Mouse (Mus musculus): Measurements from ENCODE around the gene Rictor. TPM values are rescaled to one million over a fixed set of nuclear protein-coding genes. Genes with fewer than 3 reads are reported as not detected.

The Rictor gene
- 10 to 100 TPM; 10.0 to 13.3 TPM for total RNA-seq (2021)
- long read RNA-seq, experiment 1, partial matches to known transcripts: 2 of 11 reads
- long read RNA-seq, experiment 1, other reads (novel, unspliced or antisense): 7 of 11 reads
- long read RNA-seq, experiment 2, full-length matches to known transcripts: 1 of 4 reads
- long read RNA-seq, experiment 2, partial matches to known transcripts: 0 of 4 reads
- long read RNA-seq, experiment 2, other reads (novel, unspliced or antisense): 3 of 4 reads

DNA sequence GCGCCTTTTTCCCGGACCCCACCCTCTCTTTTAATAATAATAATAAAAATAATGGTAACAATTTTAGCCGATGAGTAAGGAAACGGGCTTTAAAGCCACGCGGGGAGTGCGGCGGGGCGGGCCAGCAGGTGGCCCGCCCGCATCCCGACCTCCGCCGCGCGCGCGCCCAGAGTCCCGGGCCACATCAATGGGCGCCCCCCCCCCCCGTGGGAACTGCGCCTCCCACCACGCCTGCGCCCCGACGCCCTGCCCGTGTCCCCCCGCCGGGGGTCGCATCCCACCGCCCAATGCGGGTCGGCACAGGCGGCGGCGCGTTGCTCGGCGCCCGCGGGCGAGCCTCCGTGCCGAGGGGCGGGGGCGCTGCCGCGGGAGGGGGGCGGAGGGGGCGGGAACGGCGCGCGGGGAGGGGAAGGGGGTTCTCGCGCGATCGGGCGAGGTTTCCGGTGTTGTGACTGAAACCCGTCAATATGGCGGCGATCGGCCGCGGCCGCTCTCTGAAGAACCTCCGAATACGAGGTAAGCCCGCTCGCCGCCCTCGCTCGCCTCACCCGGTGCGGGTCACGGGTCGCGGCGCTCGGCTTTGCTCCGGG is at the start of gene Rictor:
TSS of gene Rictor (plus strand) at position 444 of the 590 bp plus-strand sequence.
- peak; percentile 83 for DNase-seq (ENCODE audit: low spot score)

DNA sequence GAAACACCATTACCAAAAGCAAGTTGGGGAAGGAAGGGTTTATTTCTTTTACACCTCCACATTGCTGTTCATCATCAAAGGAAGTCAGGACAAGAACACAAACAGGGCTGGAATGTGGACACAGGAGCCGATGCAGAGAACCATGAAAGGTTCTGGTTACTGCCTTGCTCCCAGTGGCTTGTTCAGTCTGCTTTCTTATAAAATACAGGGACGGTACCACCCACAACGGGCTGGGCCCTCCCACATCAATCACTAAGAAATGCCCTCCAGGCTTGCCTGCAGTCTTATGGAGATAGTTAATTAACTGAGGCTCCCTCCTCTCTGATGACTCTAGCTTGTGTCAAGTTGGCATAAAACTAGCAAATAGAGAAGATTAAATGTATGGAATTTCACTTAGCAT is 46.2 kb upstream of the Rictor start:
- DNase-seq (ENCODE audit: low spot score): no peak

DNA sequence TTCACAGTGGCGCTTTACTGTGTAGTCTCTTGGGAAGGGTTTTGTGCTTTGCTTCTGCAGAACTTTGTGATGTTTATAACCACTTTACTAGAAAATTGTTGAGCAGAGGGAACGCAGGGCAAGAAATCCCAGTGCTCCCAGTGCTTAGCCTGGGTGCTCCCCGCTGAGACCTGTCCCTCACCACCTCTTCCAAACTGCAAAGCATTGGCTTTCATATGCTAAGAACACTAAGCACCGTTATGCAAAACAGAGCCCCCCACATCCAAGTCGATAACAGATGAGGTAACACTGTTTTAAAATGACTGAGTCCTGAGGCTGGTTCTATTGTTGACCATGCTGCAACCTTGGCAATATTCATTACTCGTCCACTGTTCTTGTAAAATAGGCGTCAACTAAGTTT is 44.2 kb upstream of the Rictor start:
- DNase-seq (ENCODE audit: low spot score): no peak

DNA sequence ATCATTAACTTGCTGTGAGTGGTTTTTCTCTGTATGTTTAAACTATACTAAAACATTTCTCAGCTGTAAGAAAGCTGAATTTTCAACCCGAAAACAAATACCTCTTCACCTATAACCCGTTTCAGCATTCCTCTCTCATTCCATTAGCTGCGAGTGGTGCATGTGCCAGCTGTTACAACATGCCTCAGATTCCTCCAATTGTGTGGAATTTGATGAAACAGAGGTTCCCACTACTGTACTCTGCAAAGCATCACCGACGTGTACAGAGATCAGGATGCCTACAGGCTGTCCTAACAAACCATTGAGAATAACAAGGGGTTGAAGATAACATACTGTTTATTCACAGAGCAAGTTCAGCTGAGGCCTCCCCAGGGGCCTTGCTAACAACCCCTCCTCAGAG is 42.1 kb upstream of the Rictor start:
- no peak for DNase-seq (ENCODE audit: low spot score)

DNA sequence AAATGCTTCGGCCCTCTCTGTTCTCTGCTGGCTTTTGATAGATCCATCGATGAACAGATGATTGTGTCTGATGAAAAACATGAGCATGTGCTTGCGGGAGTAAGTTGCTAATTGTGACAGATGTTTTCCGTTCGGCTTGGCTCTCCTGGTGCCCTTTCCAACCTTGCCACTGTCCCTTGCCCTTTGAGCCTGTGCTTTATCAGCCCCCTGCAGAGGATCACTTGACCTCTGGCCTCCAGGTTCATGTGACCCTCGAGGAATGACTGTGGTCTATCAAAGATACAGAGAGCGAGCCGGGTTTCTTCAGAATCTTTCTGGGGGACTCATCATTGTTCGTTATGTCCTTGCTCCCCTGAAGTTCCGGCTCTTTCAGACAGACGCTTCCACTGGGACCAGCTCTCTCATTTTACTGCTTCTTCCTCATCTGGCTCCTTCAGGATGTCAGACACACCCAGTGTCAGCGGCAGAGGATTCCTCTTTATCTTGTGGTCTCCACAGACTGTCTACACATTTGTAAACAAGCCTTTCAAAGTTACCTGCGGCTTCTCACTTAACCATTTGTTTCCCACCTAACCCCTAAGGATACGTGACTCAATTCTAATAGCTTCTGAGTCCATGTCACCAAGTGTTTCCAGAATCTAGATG is 39.3 kb upstream of the Rictor start:
- DNase-seq (ENCODE audit: low spot score): no peak

DNA sequence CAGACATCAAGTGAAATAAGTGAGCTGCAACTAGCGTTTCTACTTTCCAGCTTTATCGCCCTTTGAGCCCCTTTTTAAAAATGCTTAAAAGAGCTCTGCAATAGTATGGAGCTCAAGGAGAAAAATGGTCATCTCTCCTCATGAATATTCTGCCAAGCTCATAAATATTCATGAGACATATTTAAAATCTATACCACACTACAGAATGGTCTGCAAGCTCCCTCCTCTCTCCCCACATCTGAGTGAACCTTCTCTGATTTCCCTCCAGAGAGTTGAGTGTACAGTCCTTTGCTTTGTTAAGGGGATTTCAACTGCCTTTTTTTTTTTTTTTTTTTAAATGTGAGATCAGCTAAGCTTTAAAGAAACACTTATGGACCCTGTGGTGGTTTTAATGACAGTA is 29.7 kb upstream of the Rictor start:
- no peak for DNase-seq (ENCODE audit: low spot score)

DNA sequence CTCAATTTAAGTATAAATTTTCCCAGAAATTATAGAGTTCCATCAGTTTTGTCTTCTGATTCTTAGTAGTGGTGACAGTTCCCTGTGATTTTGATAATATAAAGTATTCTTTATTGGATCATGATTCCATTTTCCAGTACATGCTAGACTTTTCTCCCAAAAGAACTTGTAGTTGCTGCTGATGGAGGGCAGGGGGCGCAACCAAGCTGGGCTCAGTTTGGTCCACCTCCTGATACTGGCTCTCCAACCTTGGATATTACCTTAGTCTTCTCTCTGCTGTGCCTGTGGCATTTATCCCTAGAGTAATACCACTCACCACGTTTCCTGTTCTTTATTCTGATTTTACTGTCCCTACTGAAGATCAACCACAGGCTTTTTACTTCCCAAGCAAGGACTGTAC is 6.0 kb upstream of the Rictor start:
- DNase-seq (ENCODE audit: low spot score): no peak

DNA sequence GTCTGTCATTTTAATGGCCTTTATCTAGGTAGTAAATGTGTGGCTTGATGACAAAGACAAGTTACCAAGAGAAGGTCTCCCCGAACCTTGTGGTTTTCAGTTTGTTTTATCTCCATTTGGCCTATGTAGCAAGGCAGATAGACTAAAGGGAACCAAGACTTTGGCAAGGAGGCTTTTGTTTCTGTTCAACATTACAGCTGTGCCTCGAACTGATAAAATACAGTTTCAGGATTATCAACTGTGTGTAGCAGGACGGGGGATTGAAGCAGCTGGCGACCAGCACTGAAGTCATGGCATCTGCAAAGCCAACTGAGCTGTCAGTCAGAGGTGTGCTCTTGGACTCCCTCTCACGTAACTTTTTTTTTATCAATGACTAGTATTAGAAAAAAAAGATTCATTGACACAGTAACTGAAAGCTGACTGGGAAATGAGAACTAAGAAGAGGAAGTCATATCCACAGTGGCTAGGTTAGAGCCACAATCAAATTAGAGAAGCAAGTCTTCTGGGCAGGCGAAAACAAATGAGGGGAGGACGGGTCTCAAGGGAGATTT is 2.8 kb upstream of the Rictor start:
- no peak for DNase-seq (ENCODE audit: low spot score)

DNA sequence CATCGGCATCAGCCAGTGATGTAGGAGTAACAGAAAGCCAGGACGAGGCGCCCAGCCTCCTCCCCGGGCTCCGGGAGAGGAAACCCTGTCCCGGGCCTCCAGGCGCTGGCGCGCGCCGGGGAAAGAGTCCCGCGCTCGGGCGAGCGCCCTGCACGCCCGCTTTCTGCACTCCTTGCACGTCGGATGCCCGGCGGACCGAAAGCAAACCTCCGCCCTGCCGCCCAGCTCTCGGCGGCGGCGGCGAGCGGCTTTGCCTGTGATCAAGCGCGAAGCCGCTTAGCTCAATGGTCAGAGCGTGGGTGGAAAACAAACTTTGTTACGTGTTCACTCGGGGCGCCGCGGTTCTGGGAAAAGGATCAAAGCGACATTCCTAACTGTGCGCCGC is 636 bp upstream of the Rictor start:
- peak; percentile 61 for DNase-seq (ENCODE audit: low spot score)

DNA sequence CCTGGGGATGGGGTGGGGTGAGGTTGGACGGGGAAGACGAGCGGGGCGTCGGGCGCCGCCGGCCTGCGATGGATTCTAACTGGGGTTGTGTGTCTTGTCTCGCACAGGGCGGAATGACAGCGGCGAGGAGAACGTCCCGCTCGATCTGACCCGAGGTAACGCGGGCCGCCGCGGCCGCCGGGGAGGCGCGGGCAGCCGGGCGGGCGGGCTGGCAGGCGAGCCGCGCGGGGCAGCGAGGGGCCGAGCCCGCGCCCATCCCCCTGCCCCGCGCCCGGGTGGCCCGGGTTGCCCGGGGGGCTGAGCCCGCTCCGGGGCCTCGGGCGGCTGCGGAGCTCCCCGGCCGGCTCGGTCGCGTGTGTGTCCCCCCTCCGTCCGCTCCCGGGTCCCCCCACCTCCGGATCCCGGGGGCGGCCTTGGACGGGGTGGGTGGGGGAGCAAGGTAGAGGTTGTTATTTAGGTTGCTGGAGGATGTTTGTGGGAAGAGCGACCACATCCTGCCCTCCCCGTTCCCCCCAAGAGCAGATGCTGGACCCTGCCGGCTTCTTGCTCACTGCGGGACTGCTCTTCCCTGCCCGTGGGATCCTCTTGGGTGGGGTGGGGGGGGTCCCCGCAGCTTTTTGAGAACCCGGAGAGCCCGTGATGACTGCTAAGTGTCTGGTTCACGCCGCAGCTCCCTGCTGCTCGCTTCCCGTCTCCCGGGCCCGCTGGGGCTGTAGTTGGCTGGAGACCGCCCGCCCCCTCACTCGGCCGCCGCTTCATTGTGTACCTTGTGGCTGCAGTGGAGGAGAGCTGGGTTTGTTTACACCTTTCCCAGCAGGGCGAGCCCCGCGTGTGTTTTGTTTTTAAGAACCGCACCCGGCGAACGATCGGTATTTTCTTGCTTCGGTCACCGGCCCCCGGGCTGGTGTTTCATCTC is 605 bp downstream of the Rictor start:
- DNase-seq (ENCODE audit: low spot score): no peak

DNA sequence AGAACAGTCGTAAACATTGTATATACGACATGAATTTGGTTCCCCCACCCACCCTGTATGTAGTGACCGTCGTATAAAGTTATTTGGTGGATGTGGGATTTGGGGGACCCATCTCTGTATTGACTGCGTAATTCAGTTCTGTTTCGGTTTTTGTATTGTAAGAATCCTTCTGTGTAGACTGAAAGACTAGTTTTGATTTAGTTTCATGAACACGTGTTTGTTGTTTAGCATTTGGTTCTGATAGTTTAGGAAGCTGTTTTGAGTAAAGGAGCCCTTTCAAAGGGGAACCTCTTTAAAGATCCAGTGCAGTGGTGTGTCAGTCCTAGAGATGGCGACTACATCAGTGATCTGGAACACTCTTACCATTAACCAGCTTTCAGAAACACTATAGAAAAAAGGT is 1.4 kb downstream of the Rictor start:
- no peak for DNase-seq (ENCODE audit: low spot score)

DNA sequence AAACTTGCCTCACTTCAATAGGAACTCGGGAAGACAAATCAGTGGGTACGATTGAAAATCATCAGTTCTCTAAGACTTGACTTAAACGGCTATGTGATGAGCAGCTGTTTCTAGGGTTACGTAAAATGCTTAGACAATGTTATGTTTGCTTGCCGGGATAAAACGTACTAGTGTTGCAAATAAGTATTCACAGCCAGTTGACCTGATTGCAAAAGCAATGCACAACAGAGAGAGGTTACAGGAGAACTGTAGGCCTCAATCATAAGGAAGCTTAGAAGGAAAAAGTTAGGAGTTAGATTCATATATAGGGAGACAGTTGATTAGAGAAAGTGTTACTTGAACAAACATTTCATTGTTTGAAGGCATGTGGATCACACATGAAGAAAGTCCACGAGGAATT is 2.2 kb downstream of the Rictor start:
- DNase-seq (ENCODE audit: low spot score): no peak

DNA sequence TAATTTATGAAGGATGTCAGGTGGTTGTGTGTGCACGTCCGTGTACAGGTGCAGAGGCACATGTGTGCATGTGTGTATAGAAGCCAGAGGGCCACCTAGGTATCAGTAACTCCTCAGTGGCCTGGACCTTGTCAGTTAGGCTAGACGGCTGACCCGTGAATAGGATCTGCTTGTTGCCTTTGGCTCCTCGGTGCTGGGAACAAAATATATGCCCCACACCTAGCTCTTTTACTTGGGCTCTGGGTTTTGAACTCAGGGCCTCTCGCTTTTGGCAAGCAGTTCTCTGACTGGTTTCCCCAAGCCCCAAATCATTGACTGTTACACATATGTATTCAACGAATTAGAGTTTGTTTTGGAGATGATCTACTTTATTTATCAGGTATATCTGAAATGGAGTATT is 3.0 kb downstream of the Rictor start:
- DNase-seq (ENCODE audit: low spot score): no peak

DNA sequence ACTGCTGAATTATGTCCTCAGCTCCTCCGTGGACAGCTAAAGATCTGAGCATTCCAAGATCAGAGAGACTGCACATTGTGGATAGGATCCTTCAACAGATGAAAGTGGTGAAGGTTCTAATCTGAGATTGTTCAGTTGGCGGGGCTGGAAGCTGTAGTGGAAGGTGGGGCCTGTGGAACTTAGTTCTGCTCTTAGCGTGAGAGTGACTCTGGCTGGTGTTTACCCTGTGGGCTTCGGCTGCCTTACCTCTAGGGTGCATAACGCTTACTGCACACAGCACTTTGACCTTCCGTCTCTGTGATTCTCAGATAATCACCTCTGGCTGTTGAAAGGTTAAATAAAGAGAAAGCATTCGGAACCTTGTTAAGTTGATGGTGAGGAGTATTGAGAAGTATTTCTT is 6.6 kb downstream of the Rictor start:
- DNase-seq (ENCODE audit: low spot score): no peak

DNA sequence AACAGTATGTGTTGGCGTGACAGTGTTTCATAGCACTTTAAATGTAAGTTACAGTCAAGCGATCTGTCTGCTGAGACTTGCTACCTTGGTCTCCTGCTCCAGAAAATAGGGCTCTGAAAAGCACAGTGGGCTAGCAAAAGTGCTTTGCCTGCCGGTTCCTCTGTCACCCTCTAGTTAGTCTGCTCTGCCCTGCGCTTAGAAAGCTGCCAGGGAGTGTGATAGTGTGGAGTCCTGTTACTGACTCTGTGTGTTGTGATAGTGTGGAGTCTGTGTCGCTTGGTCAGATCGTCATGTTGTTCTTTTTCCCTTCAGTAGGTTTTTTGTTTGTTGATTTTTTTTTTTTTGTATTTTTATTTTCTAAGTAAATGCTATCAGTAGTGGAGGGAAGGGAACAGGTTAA is 7.1 kb downstream of the Rictor start:
- DNase-seq (ENCODE audit: low spot score): no peak

DNA sequence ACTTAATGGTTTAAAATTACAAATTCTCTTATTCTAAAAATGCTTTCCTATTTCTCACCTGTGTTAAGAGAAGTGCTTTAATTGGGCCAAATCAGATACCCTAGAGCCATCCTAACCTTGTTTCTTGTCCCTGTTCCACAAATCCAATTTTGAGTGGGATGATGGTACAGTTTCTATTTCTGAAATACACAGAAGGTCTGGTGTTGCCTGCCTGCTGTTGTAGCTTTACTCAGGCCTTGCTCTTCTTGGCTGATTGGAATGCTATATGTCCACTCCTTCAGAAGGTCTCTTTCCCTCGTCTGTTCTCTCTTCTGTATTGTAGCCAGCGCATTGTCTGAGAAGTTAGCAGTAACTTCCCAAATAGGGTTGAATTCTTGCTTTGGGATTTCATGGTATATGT is 13.2 kb downstream of the Rictor start:
- no peak for DNase-seq (ENCODE audit: low spot score)

DNA sequence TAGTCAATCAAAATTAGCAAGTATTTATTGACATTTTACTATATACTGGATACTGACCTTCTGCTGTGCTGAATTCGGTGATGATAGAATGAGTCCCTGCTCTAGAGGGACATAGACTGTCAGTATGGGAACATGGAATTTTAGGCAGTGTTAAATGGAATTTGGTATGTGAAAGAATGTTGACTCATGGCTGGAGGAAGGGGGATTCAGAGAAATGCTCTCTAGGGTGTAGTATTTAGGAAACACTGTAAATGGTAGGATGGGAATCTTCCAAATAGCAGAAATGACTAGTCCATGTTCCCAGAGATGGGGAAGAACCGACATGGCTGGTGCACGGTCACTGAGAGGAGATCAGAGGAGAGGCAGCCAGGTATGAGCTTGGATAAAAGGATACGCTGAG is 13.6 kb downstream of the Rictor start:
- no peak for DNase-seq (ENCODE audit: low spot score)

DNA sequence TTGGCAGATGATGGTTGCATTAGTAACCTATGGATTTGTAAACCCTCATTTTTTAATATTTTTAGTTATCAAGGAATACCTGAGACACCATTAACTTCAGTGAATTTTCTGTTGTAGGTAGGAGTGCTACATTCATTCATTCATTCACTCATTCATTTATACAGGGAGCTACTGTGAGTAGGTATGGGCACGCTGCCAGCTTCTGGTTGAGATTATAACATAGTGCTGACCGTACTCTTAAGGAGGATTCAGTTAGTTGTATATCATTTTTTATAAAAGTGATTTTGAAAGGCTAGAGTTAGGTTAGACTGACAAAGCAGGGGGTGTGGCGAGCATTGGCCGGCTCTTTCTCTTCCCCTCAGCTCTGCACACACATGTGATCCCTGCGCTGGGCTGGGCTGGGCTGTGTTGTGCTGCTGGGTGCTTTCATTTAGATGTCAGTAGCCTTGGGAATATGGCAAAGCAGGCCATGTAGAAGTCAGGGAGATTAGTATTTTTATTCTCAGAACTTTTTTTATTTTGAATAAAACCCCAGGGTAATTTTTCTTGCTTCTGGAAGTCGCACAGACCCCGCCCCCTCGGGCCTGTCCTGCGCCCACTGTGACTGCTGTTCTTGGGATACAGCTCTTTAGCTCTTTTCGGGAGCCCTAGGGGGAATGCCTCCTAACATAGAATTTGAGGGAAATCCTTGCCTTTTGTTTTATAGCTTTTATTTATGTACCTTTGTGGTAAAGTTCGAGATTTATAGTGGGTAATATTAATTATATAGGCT is 14.4 kb downstream of the Rictor start:
- DNase-seq (ENCODE audit: low spot score): no peak

DNA sequence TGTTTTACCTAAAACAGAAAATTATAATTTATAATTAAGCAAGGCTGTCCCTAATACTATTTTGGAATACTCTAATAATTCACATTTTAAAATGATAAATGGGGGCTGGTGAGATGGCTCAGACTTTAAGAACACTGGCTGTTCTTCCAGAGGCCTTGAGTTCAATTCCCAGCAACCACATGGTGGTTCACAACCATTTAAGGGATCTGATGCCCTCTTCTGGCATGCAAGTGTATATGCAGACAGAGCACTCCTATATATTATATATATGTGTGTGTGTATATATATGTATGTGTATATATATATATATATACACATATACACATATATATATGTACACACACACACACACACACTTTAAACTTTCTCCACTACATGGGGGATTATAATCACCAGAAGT is 15.2 kb downstream of the Rictor start:
- DNase-seq (ENCODE audit: low spot score): no peak

DNA sequence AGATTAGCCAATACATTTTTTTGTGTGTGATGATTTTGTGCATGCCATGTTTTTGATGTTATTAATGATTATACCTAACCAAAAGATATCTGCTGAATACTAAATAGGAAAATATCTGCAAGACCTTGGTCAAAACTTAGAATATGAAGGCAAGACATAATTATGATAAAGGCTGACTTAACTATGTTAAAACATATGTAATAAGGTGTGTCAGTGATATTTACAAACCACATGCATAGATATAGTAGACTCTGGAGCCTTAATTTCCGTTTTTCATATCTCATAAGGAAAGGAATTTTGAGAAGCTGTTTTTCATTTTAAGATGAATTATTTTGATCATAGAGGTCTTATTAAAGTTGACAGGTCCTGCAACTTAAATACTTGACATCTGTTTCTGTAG is 16.3 kb downstream of the Rictor start:
- DNase-seq (ENCODE audit: low spot score): no peak

DNA sequence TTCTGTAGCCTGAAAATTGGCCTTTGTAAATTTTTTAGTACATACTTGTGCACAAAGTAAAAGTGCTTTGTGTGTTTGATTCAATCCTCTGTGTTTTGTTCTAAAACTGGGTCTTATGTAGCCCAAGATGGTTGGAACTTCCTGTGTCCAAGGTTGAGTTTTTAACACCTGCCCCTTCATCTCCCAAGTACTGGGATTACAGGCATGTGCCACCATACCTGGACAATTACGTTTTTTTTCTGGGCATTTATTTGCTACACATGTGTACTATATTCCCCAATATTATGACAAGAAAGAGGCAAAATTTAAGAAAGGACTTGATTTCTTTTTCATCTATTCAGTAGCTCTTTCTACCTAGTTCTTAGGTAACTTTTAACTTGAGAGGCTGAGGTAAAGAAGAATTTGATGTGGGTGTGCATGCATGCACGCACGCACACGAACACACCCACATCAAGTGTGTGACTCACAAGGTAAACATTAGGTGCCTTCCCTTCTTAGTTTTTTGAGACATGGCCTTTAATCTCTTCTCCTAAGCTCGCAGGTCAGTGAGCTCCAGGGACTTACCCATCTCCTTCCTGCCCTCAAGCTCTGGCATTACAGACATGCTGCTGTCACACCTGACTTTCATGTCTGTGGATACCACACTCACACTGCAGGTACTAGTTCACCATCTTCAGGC is 18.1 kb downstream of the Rictor start:
- DNase-seq (ENCODE audit: low spot score): no peak
